Mouse (Mus musculus): ENCODE measurements around the gene 2700097O09Rik.
"Not testable (repeated sequence)": the region's sequence is repeated elsewhere in the genome, so short reads cannot be mapped to it uniquely, and the experiment has no call there.

Gene 2700097O09Rik

GRCm38 (mm10) chr12:55041011-55041410 is 38.9 kb downstream of the 2700097O09Rik start:
- DNase-seq (ENCODE audit: low read depth, low spot score): no peak

GRCm38 (mm10) chr12:55027088-55027487 is 52.8 kb downstream of the 2700097O09Rik start:
- no peak for DNase-seq (ENCODE audit: low read depth, low spot score)

- no peak for DNase-seq (ENCODE audit: low read depth, low spot score)
Observed at GRCm38 (mm10) chr12:55023284-55023683, 56.6 kb downstream of the 2700097O09Rik start.

GRCm38 (mm10) chr12:55019421-55019877 is 60.5 kb downstream of the 2700097O09Rik start:
- no peak for DNase-seq (ENCODE audit: low read depth, low spot score)

GRCm38 (mm10) chr12:55017119-55017721 is 62.7 kb downstream of the 2700097O09Rik start:
- no peak for DNase-seq (ENCODE audit: low read depth, low spot score)

GRCm38 (mm10) chr12:55016339-55017118 is 63.4 kb downstream of the 2700097O09Rik start:
- DNase-seq (ENCODE audit: low read depth, low spot score): no peak

GRCm38 (mm10) chr12:55015428-55015827 is 64.5 kb downstream of the 2700097O09Rik start:
- DNase-seq (ENCODE audit: low read depth, low spot score): no peak

GRCm38 (mm10) chr12:55013626-55014398 is 66.1 kb downstream of the 2700097O09Rik start, which contains the start of gene Baz1a:
Gene Baz1a, minus strand, starts transcription at chr12:55014348.
- no peak for DNase-seq (ENCODE audit: low read depth, low spot score)

GRCm38 (mm10) chr12:55013031-55013430 is 66.9 kb downstream of the 2700097O09Rik start:
- no peak for DNase-seq (ENCODE audit: low read depth, low spot score)

GRCm38 (mm10) chr12:55007361-55008008 is 72.4 kb downstream of the 2700097O09Rik start:
- no peak for DNase-seq (ENCODE audit: low read depth, low spot score)

- DNase-seq (ENCODE audit: low read depth, low spot score): no peak
Observed at GRCm38 (mm10) chr12:55006071-55006470, 73.8 kb downstream of the 2700097O09Rik start.

GRCm38 (mm10) chr12:55004396-55004795 is 75.5 kb downstream of the 2700097O09Rik start:
- no peak for DNase-seq (ENCODE audit: low read depth, low spot score)

- no peak for DNase-seq (ENCODE audit: low read depth, low spot score)
Observed at GRCm38 (mm10) chr12:55003843-55004242, 76.1 kb downstream of the 2700097O09Rik start.

- not testable (repeated sequence) for DNase-seq (ENCODE audit: low read depth, low spot score)
Observed at GRCm38 (mm10) chr12:55002532-55002931, 77.4 kb downstream of the 2700097O09Rik start.

GRCm38 (mm10) chr12:54999016-54999690 is 80.8 kb downstream of the 2700097O09Rik start:
- no peak for DNase-seq (ENCODE audit: low read depth, low spot score)

- no peak for DNase-seq (ENCODE audit: low read depth, low spot score)
Observed at GRCm38 (mm10) chr12:54998411-54998810, 81.5 kb downstream of the 2700097O09Rik start.

GRCm38 (mm10) chr12:54996979-54997474 is 82.9 kb downstream of the 2700097O09Rik start:
- no peak for DNase-seq (ENCODE audit: low read depth, low spot score)

GRCm38 (mm10) chr12:54995965-54996364 is 83.9 kb downstream of the 2700097O09Rik start:
- no peak for DNase-seq (ENCODE audit: low read depth, low spot score)
